Mouse (Mus musculus): ENCODE results near the gene Zfp69. TPM values are rescaled to one million over a fixed set of nuclear protein-coding genes. Genes with fewer than 3 reads are reported as not detected.

Zfp69 gene
- total RNA-seq, 1 experiment from 2014 or later: 2.4 TPM

- no peak for DNase-seq
Observed at GRCm38 (mm10) chr4:120885208-120886120, 66.0 kb downstream of the Zfp69 start.

GRCm38 (mm10) chr4:120882002-120882625, 69.4 kb downstream of the Zfp69 start:
- DNase-seq: no peak

GRCm38 (mm10) chr4:120880731-120881432, 70.6 kb downstream of the Zfp69 start:
- DNase-seq: no peak

Small RNAs within 50 kb of the gene (microRNA-seq; reads per million reads assigned to microRNA genes)
- gene Mir7015: 0 reads per million in 2 experiments

Other genes with a start within 250 kb of the Zfp69 start
- 3.1 and 4.2 TPM in 2 replicates for gene Kcnq4, start 203.1 kb downstream of the Zfp69 start, total RNA-seq (2021)
- gene Nfyc, start 120.1 kb downstream of the Zfp69 start, total RNA-seq (2021): 58.8 and 74.3 TPM in 2 replicates
- gene Rims3, start 96.9 kb downstream of the Zfp69 start, total RNA-seq (2021): 7.2 and 7.3 TPM in 2 replicates
- 12.0 and 15.3 TPM in 2 replicates for gene Exo5, start 26.7 kb downstream of the Zfp69 start, total RNA-seq (2021)
- gene Smap2, start 65.5 kb upstream of the Zfp69 start, total RNA-seq (2021): 31.5 and 42.3 TPM in 2 replicates
- gene Col9a2, start 87.7 kb upstream of the Zfp69 start, total RNA-seq (2021): 1.0 and 1.1 TPM in 2 replicates
- 36.5 and 36.9 TPM in 2 replicates for gene Zmpste24, start 146.5 kb upstream of the Zfp69 start, total RNA-seq (2021)
- gene Tmco2, start 157.5 kb upstream of the Zfp69 start, total RNA-seq (2021): not detected in 2 replicates

Data from adrenal gland, postnatal 14 days (tissue).